Mouse (Mus musculus) mature B cell (primary cell): ENCODE data around the gene Kdm5c.
"Not testable (repeated sequence)": the region's sequence is repeated elsewhere in the genome, so short reads cannot be mapped to it uniquely, and the experiment has no call there.

Source experiments
- in situ Hi-C: fragments of 300-500 bp; cut with MboI; formaldehyde crosslinking; loops from 2 replicates; pipeline ENCODE4 v1.14.3; 2019

Kdm5c gene

DNA sequence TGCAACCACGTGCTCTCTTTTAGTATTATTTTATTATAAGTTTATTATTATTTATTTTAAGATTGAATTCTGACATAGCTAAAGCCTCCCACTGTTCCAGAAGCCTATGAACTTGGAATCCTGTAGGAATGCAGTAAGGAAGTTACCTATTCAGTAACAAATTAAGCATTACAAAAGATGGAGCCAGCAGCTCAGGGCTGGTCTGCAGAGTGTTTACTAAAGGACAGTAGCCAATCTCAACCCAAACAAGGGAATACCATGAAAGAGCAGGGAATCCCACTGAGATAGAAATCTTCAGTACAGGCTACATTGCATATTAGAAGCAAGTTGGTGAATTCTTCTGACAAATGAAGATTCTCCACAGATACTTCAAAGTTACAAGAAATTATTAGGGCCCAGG lies 54.2 kb downstream of the Kdm5c start:
- in situ Hi-C loops: not testable (repeated sequence)

DNA sequence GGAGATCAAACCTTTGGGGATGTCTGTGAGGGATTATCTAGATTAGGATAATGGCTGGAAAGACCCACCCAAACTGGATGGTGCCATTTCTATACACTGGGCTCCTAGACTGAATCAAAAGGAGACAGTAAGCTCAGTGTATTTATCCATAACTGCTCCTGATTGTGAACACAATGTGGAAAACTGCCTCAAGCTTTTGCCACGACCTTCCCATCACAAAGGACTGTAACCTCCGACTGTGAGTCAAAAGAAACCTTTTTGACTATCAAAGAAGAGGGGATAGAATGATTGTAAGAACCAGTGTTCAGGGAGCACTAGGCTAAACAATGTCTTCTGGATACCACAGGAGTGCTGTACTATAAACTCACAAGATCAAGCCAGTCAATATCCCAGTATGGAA lies 73.4 kb downstream of the Kdm5c start:
- in situ Hi-C loops: no loop called here

DNA sequence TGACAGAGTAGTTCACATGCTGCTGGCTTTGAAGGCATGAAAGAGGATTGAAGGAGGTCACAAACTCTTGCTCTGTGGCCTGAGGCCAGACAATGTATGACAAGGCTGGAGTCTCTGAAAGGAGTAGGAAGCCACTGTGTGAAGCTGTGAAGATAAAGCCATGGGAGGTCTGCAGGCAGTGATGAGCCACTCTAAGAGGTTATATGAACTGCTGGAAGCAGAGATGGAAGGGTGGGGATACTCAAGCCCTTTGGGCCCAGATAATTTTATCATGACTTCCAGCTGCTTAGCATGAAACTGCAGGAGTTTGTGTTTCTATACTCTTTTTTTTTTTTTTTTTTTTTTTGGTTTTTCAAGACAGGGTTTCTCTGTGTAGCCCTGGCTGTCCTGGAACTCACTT lies 74.6 kb downstream of the Kdm5c start:
- in situ Hi-C loops: no loop called here

DNA sequence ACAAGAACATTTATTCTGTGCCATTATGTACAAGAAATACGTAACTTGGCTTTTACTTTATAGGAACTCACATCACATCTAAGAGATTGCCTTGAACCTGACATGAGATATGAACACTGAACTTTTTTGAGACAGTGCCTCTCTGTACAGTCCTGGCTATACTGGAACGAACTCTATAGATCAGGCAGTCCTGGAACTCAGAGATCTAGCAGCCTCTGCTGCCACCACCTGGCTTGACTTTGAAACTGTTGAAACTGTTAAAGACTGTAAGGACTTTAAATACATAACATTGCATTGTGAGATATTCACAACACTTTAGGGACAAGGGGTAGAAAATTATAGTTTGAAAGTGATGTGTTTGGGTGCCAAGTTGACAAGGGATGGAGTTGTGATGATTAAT lies 75.1 kb downstream of the Kdm5c start:
- in situ Hi-C loops: no loop called here

DNA sequence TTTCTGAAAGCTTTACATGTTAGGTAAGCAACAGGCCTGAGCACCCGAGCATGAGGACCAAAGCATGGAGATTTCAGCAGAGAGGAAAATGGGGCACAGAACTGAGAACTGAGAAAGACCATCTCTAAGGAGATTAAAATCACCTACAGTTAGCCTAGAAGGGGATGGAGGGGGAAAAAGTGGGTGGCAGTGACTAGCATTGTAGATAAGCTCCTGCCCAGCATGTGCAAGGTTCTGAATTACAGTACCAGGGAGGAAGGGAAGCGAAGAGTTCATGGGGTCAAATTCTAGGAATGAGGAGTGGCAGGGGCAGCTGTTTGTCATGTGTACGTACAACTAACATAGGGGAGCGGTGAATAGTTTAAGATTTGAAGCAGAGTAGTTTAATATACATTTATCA lies 87.7 kb downstream of the Kdm5c start:
- in situ Hi-C loops: no loop called here

DNA sequence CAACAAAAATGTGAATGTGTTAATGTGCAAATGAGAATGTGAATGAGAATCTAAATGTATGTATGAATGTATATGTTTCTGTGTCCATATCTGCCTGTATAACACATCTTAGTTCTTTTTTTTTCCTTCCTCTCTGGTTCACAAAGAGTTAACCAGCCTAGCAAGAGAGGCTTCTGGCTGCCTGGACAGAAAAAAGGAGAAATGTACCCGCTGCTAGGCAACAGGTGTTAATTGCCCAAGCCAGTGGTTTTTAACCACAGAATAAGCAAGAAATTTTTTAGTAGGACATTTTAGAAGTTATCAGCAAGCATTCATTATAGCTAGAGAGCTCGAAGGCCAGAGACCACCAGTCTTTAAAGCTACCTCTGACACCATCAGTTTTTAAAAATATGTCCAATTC lies 90.0 kb downstream of the Kdm5c start:
- in situ Hi-C loops: no loop called here

DNA sequence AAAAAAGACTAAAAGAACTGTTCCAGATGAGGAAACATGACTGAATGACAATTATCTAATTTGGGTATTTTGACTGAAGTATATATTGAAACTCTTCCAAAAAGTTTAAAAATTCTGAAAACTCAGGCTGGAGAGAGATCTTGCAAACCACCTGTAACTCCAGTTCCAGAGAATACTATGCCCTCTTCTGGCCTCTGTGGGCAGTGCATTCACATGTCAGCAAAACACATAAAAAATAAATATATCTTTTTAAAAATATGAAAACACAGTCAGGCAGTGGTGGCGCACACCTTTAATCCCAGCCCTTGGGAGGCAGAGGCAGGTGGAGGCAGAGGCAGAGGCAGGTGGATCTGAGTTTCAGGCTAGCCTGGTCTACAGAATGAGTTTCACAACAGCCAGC lies 90.8 kb downstream of the Kdm5c start:
- in situ Hi-C loops: no loop called here
